Mouse (Mus musculus): Measurements from ENCODE around the gene Dcaf1.

DNA sequence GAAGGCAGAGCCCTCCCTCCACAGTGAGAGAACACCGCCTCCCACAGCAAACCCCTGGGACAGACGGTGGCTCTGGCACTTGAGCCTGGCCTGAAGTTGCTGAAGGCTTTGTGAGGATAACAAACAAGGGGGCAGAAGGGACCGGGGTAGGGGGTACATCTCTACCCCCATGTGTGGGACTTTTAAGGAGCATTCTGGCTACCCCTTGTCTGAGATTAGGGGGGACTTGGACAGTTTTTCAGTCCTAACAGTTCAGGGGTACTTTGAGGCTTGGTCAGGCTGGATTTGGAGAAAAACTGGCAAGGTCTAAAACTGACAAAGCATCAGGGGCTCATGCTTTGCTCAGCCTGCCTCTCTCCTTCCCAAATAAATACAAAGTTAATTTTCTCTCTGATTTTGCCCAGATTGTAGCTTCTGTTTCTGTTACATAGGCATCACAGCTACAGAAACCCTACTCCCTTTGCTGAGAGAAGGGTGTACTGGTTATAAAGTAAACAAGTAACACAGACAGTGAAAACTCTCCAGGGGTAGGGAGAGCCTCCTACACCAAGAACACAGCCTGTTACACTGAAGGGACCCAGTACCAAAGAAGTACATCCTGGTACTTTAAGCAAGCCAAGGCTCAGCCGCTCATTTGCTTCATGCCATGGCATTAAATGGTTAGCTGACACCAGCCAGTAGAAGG, 59.5 kb downstream of the Dcaf1 start:
- no peak for TF ChIP-seq CTCF (IDR thresholded peaks at IDR 0.05)
- no peak for TF ChIP-seq POLR2A (IDR thresholded peaks at IDR 0.05; ENCODE audit: insufficient read depth, low read depth, low read length)
- TF ChIP-seq EP300 (IDR thresholded peaks at IDR 0.05; ENCODE audit: insufficient read depth, low read depth, low read length): no peak

All from heart, adult 2 months (tissue).